Mouse (Mus musculus): Measurements from ENCODE around the gene Apoh.

The Apoh gene

GRCm38 (mm10) chr11:108443893-108444563 is 100.9 kb downstream of the Apoh start:
- ATAC-seq (ENCODE audit: insufficient number of reproducible peaks, low FRiP score, low TSS enrichment) = no peak

GRCm38 (mm10) chr11:108447148-108447547 is 104.0 kb downstream of the Apoh start:
- ATAC-seq (ENCODE audit: insufficient number of reproducible peaks, low FRiP score, low TSS enrichment) = no peak

DNA sequence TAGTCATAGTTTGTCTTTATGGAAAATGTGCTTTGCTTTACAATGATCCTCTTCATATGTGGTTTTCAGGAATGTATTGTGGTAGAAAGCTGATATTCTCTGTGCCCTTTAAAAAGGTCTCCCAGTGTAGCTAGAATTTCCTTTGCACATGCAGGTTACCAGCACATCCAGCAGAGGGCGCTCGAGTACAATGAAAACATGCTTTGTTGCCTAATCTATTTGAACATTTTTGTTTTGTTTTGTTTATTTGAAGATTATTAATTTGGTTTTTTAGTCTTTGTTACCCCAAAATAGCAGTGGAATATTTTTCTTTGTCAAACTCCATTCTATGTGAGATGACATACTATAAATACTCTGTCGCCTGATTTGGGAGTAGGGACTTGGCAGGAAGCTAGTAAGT is 106.7 kb downstream of the Apoh start:
- ATAC-seq (ENCODE audit: insufficient number of reproducible peaks, low FRiP score, low TSS enrichment) = no peak

DNA sequence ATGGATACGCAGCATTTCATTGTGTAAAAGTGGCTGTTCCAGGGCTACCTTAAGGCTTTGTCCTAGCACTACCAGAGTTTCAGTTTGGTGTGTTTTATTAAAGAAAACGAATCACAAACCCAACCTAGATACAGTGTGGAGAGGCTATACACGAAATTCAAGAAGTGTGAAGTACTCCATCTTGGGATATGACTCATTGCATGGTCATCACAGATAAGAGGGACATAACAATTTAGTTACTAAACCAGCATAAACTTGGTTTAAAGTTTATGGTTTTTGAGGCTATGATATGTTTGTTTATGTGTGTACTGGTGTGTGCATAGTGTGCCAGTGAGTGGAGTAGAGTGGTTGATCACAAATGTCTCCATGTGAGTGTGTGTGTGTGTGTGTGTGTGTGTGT is 116.4 kb downstream of the Apoh start:
- ATAC-seq (ENCODE audit: insufficient number of reproducible peaks, low FRiP score, low TSS enrichment) = no peak

Measured in cerebellum, adult (tissue).